Mouse (Mus musculus) splenic B cell, adult 2 months (primary cell): ENCODE data around the gene Golt1a.
A peak's percentile ranks its signal among the peaks of the same experiment; 100 is the strongest.

Experiments
- DNase-seq: peaks from one replicate; pipeline ENCODE4 v3.0.0-alpha.2; 2011; ENCODE audit warnings: low read depth, low spot score
- H3K27me3 ChIP-seq: 2 replicates; pipeline ENCODE4 v1.6.1; 2012; ENCODE audit warnings: mild to moderate bottlenecking, low read length, moderate library complexity, mixed read lengths; ENCODE audit not compliant: control insufficient read depth, poor library complexity, insufficient read depth, severe bottlenecking
- H3K36me3 ChIP-seq: 2 replicates; pipeline ENCODE4 v1.6.1; 2012; ENCODE audit warnings: mild to moderate bottlenecking, low read length, moderate library complexity, mixed read lengths; ENCODE audit not compliant: control insufficient read depth, poor library complexity, insufficient read depth, severe bottlenecking

The Golt1a gene

DNA sequence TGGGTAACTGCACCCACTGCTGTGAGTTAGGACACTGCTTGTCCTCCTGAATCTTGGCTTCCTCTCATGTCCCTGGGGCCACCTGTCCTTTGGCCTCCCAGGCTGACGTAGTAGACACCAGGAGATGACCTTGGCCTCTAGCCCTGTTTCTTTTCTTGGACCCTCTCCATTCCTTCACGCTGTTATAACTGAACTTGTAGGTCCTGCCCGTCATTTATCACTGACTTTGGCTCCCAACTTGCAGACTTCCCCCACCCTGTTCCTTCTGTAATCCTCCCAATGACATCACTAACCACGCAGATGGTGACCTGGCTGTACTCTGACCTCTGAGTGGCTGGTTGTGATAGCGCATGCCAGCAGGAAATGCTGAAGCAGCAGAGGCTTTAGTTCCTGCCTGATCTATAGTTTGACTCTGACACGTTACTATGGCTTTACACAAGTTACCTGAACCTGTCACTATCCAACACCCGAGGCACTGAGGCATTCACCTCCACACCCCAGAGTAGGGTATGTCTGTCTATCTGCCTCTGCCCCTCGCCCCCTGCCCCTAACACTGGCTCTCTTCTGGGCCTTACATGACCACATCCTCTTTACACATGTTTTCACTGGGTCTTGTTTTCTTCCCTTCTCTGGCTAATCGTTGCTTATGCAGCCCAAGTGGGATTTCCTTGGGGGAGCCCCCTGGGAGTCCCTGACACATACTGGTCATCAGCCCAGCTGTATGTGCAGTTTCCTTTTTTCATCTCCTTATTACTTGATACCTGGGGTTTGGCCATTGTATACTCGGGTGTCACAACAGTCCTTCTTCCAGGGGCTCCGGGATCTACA, 38.3 kb downstream of the Golt1a start:
- DNase-seq = peak; percentile 79
- no peaks in the 10 kb centered on the region for H3K27me3 ChIP-seq
- H3K36me3 ChIP-seq = no peaks in the 10 kb centered on the region

DNA sequence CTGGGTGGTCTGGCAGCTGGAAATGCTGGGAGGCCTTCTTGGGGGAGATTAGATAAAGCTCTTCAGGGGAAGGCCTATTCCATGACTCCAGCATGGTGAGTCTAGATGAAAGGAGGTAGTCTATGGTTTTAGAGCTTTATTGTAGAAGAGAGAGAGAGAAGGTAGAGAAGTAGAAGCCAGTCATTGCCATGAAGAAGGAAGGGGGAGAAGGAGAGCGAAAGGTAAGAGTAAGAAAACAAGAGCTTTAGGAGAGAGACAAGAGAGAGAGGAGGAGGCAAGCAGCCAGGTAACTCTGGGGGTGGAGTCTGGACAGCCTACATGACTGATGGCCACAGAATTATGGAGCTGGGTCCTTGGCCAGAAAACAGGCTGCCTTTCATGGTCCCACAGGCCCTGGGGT, 40.6 kb downstream of the Golt1a start, which contains the start of gene Ren1:
Gene Ren1 (plus strand): TSS at position 301 of the 400 bp plus-strand sequence.
- no peak for DNase-seq
- no peaks in the 10 kb centered on the region for H3K36me3 ChIP-seq
- H3K27me3 ChIP-seq = no peaks in the 10 kb centered on the region

DNA sequence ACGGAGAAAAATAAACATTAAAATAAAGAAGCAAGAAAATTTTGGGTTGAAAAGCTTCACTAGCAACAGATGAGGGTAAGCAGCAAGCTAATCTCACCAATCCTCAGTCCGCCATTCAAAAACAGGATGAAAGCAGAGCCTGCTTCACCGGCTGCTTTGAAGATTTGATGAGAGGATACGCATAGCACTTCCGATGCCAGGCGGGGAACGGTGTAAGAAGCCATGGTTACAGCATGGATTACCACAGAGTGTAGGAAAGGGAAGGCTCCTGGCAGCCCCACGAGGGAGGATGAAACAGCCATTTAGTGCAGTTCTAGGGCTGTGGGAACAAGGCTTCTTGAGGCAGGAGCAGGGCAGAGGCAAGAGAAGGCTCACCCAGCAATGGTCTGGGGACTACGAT, 42.2 kb downstream of the Golt1a start:
- Histone ChIP-seq H3K36me3 (no peaks in the 10 kb centered on the region), H3K27me3 (no peaks in the 10 kb centered on the region)
- no peak for DNase-seq

DNA sequence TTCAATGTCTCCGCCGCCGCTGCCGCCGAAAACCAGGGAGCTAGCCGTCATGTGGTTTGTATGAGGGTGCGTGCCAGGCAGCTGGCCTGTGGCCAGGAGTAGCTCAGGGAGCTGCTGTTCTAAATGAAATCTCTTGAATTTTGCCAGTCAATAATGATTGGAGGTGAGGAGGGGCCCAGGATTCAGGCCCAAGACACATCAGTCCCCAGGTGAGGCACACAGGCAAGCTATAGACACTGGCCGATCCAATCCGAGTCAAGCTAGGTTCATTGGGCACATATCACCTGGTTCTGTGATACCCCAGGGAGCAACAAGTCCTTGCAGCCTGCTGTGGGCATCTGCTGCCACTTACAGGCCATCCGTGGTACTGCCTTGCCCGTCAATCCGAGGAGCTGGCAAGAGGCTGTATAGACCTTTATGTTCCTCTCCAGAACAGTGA, 43.8 kb downstream of the Golt1a start:
- peak; percentile 92 for DNase-seq
- Histone ChIP-seq H3K27me3 (no peaks in the 10 kb centered on the region), H3K36me3 (no peaks in the 10 kb centered on the region)

DNA sequence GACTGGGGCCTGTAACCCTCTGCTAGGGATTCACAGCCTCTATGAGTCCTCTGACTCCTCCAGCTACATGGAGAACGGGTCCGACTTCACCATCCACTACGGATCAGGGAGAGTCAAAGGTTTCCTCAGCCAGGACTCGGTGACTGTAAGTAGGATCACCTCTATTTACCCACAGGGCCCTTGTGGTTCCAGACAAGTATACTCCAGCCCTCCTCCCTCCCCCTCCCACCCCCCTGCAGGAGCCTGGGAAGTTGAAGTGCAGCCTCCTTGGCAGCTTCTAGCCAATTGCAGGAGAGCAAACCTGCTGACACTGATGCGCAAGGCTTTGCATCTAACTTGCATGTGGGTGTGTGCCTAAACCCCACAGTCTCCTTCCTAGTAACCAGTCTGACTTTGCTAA, 45.9 kb downstream of the Golt1a start:
- no peak for DNase-seq
- no peaks in the 10 kb centered on the region for H3K27me3 ChIP-seq
- H3K36me3 ChIP-seq = no peaks in the 10 kb centered on the region

DNA sequence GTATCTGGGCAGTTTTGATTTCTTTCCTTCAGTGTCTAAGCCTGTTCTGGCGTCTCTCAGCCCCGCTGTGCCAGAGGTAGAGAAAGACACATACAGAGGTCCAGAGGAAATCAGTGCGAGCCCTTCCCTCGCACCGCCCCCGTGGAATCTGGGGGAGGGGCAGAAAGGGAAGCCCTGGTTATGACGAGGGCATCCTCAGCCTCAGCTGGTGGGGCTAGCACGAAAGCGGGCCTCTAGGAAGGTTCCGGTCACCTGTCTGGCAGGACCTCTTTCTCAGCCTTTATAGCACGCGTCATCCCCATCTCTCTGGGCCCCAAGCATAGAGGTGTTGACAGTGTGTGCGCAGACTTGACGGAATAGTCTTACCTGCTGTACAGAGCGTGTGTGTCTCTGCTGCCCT, 46.3 kb downstream of the Golt1a start:
- Histone ChIP-seq H3K36me3 (no peaks in the 10 kb centered on the region), H3K27me3 (no peaks in the 10 kb centered on the region)
- DNase-seq = peak; percentile 38

DNA sequence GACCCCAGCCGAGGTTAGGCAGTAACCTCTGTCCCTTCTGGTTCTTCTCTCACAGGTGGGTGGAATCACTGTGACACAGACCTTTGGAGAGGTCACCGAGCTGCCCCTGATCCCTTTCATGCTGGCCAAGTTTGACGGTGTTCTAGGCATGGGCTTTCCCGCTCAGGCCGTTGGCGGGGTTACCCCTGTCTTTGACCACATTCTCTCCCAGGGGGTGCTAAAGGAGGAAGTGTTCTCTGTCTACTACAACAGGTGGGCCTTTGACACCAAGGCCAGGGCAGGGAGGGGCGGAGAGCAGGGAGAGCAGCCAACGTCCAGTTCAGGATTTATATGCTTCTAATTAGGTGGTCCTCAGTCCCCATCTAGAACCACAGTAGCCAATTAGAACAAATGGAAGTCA, 46.7 kb downstream of the Golt1a start:
- Histone ChIP-seq H3K36me3 (no peaks in the 10 kb centered on the region), H3K27me3 (no peaks in the 10 kb centered on the region)
- peak; percentile 70 for DNase-seq

DNA sequence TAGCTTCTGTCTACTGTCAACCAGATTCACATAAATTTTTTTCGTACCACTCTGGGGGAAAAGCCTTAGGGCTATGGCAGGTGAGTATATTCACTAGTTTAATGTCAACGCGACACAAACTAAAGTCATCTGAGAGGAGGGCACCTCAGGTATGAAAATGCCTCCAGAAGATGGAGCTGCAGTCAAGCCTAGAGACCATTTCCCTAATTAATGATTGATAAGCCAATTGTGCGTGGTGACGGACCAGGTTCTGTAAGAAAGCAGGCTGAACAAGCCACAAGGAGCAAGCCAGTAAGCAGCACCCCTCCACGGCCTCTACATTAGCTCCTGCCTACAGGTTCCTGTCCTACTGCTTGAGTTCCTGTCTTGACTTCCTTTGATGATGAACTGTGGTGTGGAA, 51.4 kb downstream of the Golt1a start:
- no peak for DNase-seq
- Histone ChIP-seq H3K27me3 (peaks cover 5% of the 10 kb centered on the region), H3K36me3 (no peaks in the 10 kb centered on the region)

DNA sequence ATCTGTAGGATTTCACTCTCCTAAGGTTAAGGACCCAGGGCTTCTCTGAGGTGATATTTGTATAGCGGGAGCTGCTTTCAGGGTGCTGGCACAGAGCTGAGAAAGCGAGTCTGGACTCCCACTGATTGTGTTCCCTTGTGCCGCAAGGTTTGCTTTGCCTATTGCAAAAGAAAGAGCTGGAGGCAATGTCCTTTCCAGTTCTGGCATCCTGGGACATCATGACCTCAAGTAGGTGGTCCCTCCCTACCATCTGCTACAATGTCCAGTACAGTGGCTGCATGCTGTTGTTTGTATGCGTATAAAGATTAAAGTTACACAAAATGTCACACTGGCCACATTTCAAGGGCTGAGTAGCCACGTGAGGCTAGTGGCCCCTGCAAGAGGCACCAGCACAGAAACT, 52.5 kb downstream of the Golt1a start:
- no peaks in the 10 kb centered on the region for H3K36me3 ChIP-seq
- H3K27me3 ChIP-seq = peaks cover 5% of the 10 kb centered on the region
- DNase-seq = no peak

DNA sequence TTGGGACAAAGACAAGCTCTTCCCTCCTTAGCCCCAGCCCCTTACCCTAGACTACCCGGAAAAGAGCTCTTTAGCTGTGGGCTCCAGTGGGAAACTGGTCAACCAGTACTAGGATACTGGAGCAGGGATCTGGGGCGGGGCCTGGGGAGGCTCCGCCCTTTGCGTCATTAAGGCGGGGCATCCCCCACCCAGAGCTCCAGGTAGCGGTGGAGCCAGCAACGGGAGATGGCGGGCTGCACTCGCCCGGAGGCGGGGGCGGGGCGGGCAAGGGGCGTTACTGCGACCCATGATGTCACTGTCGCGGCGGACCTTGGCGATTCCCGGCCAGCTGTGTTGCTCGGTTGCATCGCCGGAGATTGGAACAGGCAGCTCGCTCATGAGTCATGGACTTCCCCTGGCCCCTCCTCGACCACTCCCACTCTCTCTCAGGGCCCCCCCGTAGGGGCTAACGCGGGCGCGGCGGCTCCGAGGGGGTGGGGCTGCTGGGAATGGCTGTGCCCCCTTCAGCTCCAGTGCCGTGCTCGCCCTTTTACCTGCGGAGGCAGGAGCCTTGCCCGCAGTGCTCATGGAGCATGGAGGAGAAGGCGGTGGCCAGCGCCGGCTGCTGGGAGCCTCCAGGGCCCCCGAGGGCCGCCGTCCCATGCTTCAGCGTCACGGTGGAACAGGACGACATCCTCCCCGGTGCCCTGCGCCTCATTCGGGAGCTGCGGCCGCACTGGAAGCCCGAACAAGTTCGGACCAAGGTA, 53.8 kb downstream of the Golt1a start, which contains the start of gene Etnk2:
Gene Etnk2 (plus strand): TSS at position 297 of the 746 bp plus-strand sequence.
- Histone ChIP-seq H3K36me3 (no peaks in the 10 kb centered on the region), H3K27me3 (peaks cover 5% of the 10 kb centered on the region)
- peak; percentile 63 for DNase-seq

DNA sequence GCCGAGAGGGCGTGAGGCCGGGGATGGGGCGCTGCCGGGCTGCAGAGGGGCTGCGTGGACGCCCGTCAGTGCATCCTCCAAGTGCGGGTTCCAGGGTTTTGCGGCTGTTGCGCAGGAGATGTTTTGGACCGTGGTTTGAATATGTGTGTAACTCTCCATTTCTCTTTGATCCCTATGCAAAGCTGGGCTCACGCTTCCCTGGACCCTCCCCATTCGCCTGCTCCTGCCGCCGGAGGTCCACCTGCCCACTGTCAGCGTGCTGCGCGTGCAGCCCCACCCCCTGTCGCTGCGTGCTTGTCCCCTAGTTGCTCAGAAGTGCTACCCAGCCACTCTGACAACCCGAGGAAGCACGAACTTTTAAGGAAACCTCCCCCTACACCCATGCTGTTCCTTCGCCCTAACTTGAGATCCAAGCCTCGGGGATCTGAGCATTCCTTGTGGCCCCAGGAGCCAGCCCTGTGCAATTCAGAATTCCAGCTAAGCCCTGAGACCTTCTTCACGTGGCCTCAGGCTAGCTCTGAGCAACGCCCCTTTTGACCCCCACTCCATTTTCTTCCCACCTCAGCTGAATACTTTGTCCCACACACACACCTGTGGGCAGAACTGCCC, 54.5 kb downstream of the Golt1a start:
- Histone ChIP-seq H3K27me3 (peaks cover 5% of the 10 kb centered on the region), H3K36me3 (no peaks in the 10 kb centered on the region)
- no peak for DNase-seq

DNA sequence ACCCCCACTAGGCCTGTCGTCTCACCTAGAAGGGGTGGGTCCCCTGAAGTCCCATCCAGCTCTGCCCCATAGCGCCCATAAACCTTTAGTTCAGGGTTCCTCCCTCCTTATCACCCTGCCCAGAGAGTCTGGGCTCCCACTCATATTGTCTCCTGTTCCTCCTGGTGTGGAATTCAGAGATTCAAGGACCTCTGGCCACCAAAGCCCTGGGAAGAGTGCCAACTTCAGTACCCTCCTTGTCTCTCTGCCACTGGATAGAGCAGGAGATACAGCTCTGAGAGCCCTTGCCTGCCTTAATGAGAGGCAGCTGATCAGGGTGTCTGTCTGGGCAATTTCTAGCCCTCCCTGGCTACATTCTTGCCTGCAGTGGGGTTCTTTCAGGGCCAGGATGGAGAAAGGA, 55.3 kb downstream of the Golt1a start:
- no peaks in the 10 kb centered on the region for H3K36me3 ChIP-seq
- peaks cover 5% of the 10 kb centered on the region for H3K27me3 ChIP-seq
- DNase-seq = no peak

DNA sequence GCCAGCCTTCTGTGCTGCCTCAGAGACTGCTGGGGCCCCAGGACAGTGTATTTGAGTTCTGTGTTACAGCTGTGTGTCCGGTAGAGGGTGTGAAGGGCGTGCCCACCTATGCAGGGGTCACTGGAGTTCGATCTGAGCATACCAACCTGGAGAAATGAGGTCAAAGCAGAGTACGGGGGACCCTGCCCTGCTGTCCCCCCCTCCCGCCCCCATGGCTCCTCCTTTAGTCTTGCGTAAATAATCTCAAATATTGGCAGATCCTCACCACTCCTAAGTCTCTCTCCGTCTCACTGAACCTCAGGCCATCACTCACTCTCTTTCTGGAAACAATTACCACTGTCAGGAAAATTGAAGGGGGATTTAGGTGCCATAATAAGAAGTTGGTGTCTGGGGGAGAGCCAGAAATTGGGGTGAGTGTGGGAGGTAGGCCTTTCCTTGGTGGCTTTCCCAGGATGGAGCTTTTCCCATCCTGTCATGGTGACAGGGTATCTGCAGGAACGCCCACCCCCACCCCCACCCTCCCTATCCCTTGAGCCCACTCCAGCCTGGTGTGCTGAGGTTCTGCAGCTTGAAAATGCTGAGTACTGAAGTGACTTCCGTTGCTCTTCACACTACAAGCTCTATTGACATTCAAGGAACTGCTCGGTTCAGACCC, 57.5 kb downstream of the Golt1a start:
- no peak for DNase-seq
- Histone ChIP-seq H3K27me3 (peaks cover 5% of the 10 kb centered on the region), H3K36me3 (no peaks in the 10 kb centered on the region)

DNA sequence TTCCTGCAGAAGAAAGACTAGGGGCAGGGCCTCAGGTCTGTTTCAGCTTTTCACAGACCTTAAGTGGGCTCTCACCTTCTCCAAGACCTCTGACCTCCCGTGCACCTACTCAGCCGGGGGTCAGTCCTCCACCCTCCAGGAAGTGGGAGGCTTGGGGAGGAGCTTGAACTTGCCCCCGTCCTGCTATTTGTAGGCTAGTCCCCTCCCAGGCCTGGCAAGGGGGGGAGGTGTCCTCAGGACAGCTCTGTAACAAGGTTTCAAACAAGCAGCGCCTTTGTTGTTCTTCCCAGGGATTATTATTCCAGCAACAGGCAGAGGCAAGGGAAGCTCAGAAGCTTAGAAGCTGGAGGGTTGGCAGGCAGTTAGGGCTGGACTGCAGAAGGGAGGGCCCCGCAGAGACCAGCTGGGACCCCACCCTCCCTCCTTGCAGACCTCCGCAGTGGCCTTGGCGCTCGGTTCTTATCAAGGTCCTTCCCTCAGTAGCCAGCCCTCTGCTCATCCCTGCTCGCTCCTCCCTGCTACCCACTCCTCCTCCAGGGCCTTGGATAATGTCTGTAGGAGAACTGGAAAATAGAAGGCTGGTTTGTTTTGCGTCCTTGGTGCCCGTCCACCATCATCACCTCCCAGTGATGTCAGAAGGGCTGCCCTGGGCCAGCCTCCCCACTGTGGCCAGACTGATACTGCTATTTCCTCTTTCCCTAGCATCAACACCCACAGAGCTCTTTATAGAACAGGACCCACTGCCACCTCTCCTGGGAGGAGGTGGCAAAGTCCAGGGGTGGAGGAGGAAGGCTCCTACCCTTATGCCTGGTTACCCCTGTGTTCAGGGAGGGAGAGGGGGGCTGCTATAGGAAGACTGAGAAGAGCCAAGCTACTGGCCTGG, 58.2 kb downstream of the Golt1a start:
- DNase-seq = peak; percentile 23
- peaks cover 5% of the 10 kb centered on the region for H3K27me3 ChIP-seq
- no peaks in the 10 kb centered on the region for H3K36me3 ChIP-seq
